Mouse (Mus musculus) layer of hippocampus, adult 9-10 months (tissue): Measurements from ENCODE around the gene Sh3bp2.
A peak's percentile ranks its signal among the peaks of the same experiment; 100 is the strongest.

Source experiments
- DNase-seq: peaks from one replicate; pipeline ENCODE4 v3.0.0; 2022; ENCODE audit warnings: low spot score

Gene Sh3bp2

DNA sequence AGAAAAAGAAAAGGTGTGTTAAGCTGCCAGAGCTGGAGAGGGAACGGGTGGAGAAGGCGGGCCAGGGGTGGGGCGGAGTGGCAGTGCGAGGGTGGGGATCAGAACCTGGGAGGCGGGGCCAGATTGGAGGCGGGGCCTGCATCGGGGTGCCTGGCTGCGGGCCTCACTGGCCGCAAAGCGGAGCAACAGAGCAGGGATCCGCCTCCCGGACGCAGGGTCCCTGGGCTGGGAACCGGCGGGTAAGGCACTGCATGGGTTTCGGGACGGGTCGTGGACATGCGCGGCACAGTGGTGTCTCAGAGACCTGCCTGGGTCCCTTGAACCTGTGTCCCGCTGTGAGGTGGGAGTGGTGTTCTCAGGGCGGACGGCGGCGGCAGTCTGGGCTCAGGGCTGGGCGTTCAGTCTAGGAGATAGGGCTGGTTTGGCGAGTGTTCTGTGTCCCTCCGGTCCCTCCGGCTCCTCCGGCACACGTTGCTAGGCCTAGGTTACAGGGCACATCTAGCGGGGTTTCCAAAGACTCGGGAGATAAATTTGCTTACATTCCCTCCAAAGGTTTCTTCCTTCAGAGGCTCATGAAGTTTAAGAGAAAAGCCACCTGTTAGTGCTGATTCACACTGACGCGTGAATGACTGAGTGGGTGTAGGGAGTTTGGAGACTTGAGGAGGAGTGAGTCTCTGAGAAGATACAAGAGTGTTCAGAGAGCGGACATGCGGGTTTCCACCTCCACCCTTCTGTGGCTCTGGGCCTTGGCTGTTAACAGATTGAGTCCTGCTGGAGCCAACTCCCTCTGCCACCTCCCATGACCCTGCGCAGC is at the start of gene Sh3bp2:
Gene Sh3bp2, plus strand, starts transcription at position 176 of the 814 bp plus-strand sequence.
- peak; percentile 74 for DNase-seq

DNA sequence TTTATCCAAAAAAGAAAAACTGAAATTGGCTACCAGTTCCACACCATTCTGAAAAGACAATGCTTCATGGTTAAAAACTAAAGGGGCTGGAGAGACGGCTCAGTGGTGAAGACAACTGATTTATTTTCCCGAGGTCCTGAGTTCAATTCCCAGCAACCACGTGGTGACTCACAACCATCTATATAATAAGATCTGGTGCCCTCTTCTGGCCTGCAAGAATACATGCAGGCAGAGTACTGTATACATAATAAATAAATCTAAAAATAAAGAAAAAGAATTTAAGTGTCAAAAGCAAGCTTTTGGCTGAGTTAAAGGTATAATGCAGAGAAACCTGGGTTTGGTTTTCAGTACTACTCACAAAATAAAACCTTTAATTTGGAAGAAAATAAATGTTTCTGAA is 44.7 kb upstream of the Sh3bp2 start:
- DNase-seq, result no peak

DNA sequence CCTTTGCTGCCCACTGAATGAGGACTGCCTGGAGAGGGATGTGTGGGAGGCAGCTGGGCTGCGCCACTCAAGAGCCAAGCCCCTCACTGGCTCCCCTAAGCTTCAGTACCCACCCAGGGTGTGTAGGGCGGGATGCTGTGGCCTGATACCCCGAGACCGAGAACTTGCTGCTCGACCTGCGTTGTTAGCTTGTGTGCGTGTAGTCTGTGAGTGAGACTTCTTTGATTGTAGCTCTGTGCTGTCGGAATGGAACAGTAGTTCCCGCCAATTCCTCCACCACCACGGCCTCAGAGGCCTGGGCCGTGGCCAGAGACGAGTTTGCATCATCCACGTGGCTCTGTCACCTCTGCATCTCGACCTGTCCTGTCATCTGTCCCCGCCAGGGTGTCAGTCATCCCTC is 39.9 kb upstream of the Sh3bp2 start:
- DNase-seq, result no peak

DNA sequence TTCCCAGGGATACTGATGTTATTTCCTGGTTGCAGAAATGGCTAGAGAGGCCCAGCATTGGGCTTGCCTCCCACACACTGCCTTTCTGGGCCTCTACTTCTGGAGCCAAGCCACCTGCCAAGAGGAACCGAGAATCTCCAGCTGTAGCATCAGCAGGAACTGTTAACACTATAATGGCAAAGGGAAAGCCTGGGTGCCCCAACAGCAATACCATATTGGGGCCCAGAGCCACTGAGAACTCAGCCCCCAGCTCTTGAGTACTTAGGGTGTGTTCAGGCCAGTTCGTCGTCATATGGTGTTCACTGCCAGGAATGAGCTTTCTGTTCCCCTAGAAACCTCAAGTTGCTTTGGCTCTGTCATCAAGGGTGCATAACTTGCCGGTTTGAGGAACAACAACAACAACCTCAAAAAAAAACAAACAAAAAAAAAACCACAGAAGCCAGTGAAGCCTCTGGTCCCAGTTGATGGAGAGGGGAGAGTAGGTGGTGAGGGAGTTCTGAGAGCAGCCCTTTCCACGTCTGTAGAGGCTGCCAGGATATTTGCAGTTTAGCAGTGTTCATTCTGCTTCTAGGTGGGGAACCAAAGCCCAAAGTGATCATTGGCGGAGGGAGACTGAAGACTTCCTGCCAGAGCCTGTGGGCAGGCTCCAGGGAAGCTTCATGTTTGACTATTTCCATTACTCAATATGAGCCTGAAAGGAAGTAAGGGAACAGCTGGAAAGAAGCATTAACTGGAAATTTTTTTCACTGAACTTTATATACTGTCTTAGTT is 38.1 kb upstream of the Sh3bp2 start:
- no peak for DNase-seq

DNA sequence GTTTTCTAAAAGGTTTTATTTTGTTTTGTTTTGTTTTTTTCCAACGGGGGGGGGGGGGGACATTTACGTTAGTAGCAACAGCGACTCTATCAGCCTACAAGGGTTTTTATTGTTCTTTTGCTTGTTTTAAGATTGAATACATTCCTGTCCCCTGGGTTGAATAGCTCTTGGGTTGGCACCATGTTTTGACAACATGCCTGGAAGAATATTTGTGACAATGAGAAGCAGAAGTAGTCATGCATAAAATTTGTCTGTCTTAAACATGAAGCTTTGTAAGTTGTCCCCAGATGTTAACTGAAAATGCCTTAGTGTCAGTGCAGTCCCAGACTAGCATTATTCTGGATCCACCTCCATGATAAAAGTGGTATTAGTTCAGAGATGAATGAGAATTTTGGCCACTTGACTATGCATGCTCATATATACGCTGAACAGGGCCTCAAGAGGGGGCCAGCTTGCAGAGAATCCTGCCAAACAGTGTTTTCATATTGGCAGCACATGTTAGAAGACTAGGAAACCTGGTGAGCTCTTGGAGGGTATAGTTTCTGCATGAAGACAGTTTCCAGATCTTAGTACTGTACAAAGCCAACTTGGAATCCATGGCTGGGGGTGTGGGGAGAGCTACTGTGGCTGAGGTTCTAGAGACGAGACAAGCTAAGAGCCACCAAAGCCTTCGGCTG is 36.8 kb upstream of the Sh3bp2 start:
- DNase-seq, result no peak

DNA sequence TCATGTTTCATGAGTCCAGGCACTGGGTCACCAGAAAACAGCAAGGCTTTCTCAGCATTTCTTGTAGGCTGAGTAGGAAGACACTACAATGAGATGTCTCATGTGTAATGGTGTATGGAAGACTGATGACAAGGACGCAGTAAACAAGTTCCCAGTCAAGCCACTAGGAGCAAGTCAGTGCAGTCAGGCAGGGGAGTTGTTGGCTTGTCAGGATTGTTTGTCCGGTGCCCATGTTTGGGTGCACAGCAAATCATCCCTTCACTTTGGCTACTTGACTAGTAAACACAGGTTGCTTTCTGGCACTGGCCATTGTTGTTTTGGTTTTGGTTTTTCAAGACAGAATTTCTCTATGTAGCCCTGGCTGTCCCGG is 36.2 kb upstream of the Sh3bp2 start:
- no peak for DNase-seq

DNA sequence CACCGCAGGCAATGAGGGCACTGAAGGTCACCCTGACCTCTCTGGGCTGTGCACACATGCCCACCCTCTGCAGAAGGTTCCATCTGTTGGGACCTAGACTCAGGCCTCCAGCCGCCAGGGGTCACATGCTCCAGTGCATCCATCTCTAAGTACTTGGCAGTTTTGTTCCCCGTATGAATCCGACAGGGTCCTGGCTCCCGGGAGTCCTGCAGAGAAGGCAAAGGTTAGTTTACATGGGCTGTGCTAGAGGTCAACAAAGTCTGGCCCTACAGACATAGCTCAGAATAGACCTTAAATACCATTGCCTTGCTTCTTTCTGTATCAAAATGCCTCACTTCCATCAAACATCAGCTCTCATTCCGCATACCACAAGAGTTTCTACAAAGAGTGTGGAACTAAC is 28.9 kb upstream of the Sh3bp2 start:
- no peak for DNase-seq

DNA sequence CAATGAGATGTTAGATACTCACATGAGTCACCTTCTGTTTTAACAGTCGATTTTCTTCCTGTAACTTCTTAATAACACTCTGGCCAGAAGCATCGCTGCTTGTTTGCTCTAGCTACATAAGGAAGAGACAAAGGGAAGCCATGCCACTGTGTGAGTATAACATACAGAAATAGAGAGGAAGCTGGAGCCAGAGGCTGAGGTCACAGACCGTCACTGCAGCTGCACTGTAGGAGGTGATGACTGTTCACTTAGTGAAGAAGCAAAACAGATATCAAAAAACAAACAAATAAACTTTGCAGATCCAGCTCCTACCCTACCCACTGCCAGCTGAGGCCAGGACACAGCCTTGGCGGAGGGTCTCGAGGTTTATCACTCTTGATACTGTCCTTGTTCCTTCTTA is 24.8 kb upstream of the Sh3bp2 start:
- DNase-seq, result no peak

DNA sequence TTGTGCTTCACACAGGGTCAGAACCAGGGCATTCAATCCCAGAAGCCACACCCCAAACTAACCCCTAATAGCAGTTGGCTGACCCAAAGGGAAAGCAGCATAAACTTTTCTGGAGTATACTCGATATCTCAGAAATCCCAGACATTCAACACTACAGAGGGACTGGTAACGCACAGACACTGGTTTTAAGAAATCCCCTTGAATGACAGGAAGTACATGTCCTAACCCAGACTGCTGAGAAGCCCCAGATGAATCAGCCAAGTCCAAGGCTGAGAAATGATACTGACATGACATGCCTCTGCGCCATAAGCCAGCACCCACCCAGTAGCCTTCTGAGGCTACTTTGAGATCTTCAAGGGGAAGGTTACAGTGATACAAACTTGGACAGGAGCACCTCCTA is 24.1 kb upstream of the Sh3bp2 start:
- no peak for DNase-seq

DNA sequence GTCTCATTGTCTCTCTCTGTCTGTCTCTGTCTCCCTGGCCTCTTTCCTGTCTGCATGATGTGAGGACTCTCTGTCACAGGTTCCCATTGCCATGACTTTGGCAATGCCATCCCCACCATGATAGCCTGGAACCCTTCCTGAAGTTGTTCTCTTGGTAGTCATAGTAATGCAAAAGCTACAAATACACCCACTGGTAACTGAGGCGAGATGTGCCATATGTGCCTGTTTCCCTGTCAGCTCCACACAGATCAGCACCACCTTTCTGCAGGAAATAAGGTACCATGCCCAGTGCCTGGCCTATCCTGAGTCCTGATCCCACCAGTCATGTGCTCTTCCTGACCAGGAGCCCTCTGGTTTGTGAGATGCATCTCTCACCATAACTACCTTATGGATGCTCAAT is 23.2 kb upstream of the Sh3bp2 start:
- no peak for DNase-seq

DNA sequence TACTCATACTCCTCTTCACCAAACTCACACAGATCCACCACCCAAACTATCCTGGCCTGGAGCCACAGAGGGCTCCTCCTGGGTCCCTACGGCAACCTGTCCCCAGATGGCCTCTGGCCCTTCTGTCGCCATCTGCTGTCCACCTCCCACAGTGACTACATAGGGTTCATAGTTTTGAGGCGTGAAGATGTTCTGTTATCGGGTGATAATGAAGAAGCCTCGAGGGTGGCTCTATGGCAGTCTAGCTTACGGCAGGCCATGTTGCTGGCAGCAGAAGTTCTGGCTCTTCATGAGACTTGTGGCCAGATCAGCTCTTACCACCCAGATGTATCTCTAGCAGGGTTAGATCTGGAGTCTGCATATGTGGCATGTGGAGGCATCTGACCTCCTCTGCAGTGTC is 22.8 kb upstream of the Sh3bp2 start:
- no peak for DNase-seq

DNA sequence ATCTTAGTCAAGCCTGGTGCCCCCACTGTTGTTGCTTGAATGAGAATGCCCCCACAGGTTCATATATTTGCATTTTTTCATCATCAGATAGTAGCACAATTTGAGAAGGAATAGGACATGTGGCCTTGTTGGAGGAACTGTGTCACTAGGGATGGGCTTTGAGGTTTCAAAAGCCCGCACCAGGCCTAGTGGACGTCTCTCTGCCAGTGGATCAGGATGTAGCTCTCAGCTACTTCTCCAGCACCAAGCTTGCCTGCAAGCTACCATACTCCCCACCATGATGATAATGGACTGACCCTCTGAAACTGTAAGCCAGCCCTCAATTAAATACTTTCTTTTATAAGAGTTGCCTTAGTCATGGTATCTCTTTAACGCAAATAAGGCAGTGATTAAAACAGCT is 13.2 kb upstream of the Sh3bp2 start:
- no peak for DNase-seq

DNA sequence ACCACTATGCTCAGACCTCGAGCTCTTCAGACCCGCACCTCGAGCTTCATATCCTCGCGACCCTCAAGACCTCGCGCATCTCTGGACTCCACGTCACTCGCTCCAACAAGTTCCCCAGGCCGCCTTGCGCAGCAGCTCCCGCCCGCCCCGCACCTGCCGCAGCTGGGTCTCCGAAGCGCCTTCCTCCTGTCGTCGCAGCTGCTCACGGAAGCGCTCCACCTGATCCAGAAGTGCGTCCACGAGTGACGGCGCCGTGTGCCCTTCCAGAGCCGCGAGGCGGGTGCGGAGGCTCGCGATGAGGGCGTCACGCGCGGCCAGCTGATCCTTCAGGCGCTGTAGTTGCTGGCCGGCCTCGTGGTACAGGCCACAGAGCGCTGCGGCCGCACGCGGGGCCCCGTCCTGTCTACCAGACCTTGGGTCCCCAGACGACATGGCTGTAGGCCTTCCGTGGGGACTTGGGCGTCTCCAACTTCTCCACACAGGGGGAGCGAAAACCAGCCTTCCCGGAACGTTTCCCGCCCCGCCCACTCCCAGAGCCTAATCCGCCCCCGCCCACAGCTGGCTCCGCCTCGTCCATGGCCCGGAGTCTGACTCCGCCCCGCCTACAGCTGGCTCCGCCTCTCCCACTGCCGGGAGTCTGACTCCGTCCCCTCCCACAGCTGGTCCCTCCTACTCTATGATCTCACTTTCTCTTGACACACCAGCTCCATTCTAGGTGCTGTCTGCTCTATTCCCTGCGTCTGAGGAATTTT is 12.0 kb upstream of the Sh3bp2 start, which contains the start of gene Tnip2:
Gene Tnip2, minus strand, starts transcription at position 526 of the 752 bp plus-strand sequence.
- peak; percentile 85 for DNase-seq

DNA sequence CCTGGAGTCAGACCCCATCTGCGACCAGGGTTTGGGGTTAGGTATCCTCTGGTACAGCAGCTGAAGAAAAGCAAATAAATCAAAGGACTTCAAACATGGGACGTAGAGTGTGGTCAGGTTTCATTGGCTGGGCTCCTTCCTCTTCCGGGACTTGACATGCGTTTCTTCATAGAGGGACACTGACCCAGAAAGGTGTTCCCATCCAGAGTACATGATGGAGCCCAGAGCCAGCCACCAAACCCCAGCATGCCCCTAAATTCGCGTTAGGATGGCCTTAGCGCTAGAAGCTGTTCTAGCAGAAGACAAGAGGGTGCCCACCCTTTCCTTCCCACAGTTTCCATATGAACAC is 11.4 kb upstream of the Sh3bp2 start:
- DNase-seq, result no peak

DNA sequence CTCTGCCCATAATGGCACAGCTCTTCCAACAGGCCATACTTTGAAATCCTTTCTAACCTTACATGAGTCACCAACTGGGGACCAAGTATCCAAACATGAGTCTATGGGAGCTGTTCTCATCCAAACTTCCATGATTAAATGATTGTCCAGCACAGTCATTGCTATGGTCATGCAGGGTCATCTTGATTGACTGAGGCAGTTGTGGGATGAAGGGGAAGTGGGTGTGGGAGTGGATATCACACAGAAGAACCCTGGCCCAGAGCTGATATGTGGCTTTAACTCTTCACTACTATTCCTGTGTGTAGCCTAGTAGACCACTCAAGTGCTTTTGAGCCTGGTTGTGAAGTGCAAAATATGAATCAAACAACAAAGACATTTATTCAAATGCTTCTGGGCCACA is 10.5 kb upstream of the Sh3bp2 start:
- DNase-seq, result no peak

DNA sequence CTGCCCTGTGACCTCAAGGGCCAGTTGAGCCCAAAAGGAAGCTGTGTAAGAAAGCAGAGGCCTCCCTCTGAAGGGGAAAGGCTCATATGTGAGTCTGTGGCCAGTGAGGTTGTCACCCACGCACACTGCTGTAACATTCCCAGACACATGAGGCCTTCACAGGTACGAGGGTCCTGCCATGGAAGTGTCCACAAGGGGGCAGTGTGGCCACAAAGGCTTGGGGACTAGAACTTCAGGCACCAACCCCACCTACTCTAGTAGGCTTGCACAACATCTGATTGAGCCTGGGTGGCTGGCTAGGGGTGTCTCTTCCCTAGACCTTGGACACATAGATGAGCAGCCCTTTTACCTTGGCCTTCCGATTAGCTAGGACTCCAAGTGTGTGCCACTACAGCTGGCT is 7.7 kb upstream of the Sh3bp2 start:
- DNase-seq, result peak; percentile 81

DNA sequence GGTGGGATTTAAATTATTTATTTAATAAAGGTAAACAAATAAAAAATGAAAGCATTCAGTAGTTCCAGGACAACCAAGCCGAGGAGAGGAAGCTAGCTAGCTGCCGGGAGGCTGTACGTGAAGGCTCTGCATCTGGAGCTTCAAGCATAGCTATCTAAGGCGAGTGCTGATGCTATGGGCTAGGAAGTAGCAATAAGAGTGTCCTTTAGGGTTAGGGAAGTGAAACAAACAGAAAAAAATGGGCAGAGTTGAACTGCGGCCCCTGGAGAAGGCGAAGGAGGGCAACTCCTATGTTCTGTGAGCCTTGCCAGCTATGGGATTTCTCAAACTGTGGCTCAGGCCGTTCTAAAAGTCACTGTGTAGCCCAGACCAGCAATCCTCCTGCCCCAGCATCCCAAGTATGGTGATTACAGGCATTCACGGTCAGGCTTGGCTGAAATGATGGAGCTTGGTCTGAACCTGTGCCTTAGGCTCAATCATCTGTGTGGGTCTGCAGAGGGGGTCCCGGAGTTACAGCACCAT is 6.2 kb upstream of the Sh3bp2 start:
- no peak for DNase-seq

DNA sequence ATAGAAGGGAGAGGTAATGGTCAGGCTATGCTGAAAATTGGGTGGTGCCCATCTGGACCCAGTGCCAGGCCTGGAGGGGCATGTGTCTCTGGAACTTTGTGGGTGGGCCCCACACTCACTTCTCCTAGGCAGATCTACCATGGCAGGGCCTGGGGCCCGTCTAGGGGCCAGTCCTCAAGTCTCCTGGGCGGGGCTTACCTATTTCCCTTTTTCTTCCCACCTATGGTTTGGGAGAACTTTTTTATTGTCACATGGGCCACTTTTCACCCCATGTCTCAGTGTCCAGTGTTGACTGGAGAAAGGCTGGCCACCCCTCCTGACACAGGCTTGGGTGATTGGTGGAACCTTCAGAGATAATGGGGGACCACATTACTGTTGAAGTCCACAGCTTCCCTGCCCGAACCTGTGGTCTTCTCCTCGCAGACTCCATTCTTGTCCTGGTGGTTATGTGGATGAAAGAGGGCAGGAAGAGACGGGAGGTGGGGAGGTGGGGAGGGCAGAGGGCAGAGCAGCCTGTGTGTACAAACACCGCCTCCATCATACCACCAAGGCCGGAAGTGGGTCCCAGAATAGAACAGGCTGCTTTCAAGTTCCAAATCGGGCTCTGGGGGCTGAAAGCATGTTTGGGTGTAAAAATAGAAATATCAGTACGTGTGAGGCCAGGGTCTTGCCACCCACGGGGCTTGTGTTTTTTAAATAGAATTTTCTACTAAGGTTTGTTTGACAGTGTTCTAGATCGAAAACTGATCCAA is 5.0 kb upstream of the Sh3bp2 start:
- DNase-seq, result no peak

DNA sequence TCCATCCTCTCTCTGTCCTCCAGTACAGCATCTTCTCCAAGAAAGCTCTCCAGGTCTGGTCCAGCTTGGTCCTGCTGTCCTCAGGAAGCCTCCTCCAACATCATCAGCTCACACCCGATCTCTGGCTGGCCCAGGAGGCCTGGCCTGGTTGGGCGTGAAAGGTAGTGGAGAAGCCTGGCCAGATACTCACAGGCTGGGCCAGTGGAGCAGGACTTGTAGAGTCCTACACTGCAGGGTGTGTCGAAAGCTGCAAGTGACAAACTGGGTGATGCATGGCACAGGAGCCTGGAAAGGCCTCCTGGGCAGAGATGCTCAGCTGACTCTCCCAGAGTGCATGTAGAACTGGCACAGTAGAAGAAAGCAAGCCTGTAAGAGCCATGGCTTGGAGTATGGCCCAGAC is 4.3 kb upstream of the Sh3bp2 start:
- DNase-seq, result no peak

DNA sequence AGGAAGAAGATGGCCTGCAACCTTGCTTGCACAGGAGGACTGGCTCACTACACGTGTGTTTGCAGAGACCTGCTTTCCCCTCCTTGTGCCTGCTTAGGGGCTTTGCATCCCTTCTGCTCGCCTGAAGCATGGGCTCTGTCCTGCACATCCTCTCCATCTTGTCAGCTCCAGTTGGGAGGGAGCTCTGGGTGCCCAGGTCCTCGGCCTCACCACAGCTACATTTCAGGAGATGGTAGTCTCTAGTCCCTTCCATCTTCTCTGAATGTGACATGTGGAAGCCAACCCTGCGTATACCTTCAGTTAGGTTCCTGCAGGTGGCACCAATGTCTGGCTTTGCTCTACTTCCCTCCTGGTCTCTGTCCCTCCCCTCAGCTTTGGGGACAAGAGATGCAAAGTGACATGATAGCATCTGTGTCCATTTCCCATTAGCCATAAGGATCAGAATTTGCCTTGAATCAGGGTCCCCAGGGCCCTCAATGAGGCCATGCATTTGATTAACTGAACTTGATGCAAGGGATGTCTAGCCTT is 1.6 kb upstream of the Sh3bp2 start:
- no peak for DNase-seq

DNA sequence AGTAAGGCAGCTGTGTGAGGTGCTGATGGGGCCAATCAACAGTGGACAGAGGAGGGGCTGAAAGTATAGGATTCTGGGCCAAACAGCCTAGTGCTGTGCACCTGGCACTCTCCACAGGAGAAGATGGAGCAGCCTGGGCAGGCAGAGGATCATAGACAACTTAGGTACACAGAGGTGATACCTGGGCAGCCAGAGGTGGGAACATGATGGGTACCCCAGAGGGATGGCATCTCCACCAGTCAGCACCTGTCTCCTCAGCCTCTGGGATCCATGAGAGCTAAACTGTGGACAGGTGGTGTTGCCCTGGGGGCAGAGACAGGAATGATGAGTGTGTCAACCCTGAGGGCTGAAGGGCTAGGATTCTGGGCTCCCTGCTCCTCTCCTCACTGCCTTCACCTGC is 1.1 kb upstream of the Sh3bp2 start:
- no peak for DNase-seq
